Mouse (Mus musculus) myocyte (in vitro differentiated cells): ENCODE measurements around the gene Tcaim.

ENCODE experiments used
- E2F4 ChIP-seq: IDR thresholded peaks from one replicate; pipeline ENCODE4 v1.6.1; 2011; ENCODE audit warnings: mild to moderate bottlenecking, control low read depth, moderate library complexity; ENCODE audit not compliant: insufficient read depth
- MAX ChIP-seq: IDR thresholded peaks from one replicate; pipeline ENCODE4 v1.6.1; 2011; ENCODE audit warnings: low read depth, mild to moderate bottlenecking, control low read depth
- MYOD1 ChIP-seq, 3 experiments: IDR thresholded peaks; one replicate each; pipeline ENCODE4 v1.6.1; 2011; ENCODE audit warnings: control low read depth in 2 of 3, low read depth in 2 of 3, mild to moderate bottlenecking in 2 of 3, moderate library complexity in 1 of 3; ENCODE audit not compliant: insufficient read length in 2 of 3, control insufficient read depth in 1 of 3
- MYOG ChIP-seq, 3 experiments: IDR thresholded peaks; one replicate each; pipeline ENCODE4 v1.6.1; 2011; ENCODE audit warnings: control low read depth in 2 of 3, low read depth in 2 of 3, mild to moderate bottlenecking in 2 of 3; ENCODE audit not compliant: insufficient read length in 2 of 3, control insufficient read depth in 1 of 3, insufficient read depth in 1 of 3
- POLR2A ChIP-seq: IDR thresholded peaks from one replicate; pipeline ENCODE4 v1.6.1; 2011; ENCODE audit warnings: low read depth, mild to moderate bottlenecking, control low read depth, moderate library complexity; ENCODE audit not compliant: insufficient read length
- POLR2AphosphoS2 ChIP-seq: IDR thresholded peaks from one replicate; pipeline ENCODE4 v1.6.1; 2011; ENCODE audit warnings: low read depth, control low read depth; ENCODE audit not compliant: insufficient read length
- REST ChIP-seq: IDR thresholded peaks from one replicate; pipeline ENCODE4 v1.6.1; 2011; ENCODE audit warnings: mild to moderate bottlenecking, control low read depth, moderate library complexity; ENCODE audit not compliant: insufficient read depth, insufficient read length
- SRF ChIP-seq: IDR thresholded peaks from one replicate; pipeline ENCODE4 v1.6.1; 2011; ENCODE audit warnings: low read depth; ENCODE audit not compliant: control insufficient read depth, insufficient read length
- TCF3 ChIP-seq: IDR thresholded peaks from one replicate; pipeline ENCODE4 v1.6.1; 2011; ENCODE audit warnings: low read depth, control low read depth; ENCODE audit not compliant: insufficient read length
- USF1 ChIP-seq: IDR thresholded peaks from one replicate; pipeline ENCODE4 v1.6.1; 2011; ENCODE audit warnings: low read depth, mild to moderate bottlenecking, control low read depth, moderate library complexity

DNA sequence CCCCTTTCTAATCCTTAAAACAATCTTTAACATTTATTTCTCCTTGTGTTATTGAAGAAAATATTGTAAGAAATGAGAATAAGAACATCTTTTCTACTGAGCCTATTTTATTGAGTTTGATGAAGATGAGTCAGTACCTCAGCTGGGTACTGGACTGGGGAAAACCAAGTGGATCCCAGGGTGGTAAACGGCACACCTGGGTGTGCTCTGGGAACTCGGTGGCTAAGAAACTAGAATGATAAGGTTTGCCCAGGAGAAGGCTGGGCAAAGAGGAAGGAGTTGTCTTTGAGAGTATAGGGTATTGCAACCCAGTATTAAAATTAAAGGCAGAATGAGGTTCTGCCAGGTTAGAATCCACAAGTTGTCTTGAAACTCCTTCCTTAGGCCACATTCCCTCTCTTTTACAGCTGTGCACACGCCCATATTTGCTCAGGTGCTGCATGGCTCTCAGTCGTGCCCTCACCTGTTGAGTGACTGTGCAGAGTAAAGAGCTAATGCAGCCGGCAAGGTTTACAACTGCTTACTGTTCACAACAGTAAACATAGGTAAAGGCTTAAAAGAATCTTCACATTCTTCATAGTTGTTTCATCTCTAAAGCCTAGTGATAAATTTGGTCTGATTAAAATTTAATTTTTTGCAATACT, 18.2 kb downstream of the Tcaim start:
- TF ChIP-seq POLR2AphosphoS2 (no peak), E2F4 (no peak), MYOD1 (IDR thresholded peaks at IDR 0.05; ENCODE audit: control insufficient read depth in 1 of 3, insufficient read length in 2 of 3, low read depth in 2 of 3) (no peak), POLR2A (no peak), MYOG (IDR thresholded peaks at IDR 0.05; ENCODE audit: control insufficient read depth in 1 of 3, insufficient read depth in 1 of 3, insufficient read length in 2 of 3, low read depth in 2 of 3) (no peak), MAX (no peak), USF1 (no peak), SRF (no peak), REST (no peak), TCF3 (no peak)
